Mouse (Mus musculus) common myeloid progenitor, adult 5-6 weeks (primary cell): ENCODE measurements around the gene Kat8. TPM values are rescaled to one million over a fixed set of nuclear protein-coding genes. Genes with fewer than 3 reads are reported as not detected.
"Not testable (repeated sequence)": the region's sequence is repeated elsewhere in the genome, so short reads cannot be mapped to it uniquely, and the experiment has no call there.

Source experiments
- ATAC-seq: replicated peaks from 2 replicates; pipeline ENCODE4 v1.8.0; 2016; ENCODE audit warnings: low read depth, mild to moderate bottlenecking, moderate TSS enrichment, inconsistent platforms; ENCODE audit not compliant: poor library complexity, severe bottlenecking
- total RNA-seq: library from RNA; stranded (forward); fragments of 200-1000, 187-1606 nt; gene quantifications from 2 replicates; pipeline ENCODE4 v1.2.3, GENCODE M21; 2017

Gene Kat8
- total RNA-seq, 1 experiment from 2014 or later, result 36.0 TPM

DNA sequence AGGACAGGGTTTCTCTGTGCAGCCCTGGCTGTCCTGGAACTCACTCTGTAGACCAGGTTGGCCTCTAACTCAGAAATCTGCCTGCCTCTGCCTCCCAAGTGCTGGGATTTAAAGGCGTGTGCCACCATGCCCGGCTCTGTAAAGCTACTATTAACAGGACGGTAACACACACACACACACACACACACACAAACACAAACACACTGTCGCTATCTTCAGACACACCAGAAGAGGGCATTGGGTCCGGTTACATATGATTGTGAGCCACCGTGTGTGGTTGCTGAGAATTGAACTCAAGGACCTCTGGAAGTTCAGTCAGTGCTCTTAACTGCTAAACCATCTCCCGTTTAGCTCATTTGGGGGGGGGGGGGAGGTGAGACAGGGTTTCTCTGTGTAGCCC, 16.4 kb upstream of the Kat8 start:
- ATAC-seq, result not testable (repeated sequence)

DNA sequence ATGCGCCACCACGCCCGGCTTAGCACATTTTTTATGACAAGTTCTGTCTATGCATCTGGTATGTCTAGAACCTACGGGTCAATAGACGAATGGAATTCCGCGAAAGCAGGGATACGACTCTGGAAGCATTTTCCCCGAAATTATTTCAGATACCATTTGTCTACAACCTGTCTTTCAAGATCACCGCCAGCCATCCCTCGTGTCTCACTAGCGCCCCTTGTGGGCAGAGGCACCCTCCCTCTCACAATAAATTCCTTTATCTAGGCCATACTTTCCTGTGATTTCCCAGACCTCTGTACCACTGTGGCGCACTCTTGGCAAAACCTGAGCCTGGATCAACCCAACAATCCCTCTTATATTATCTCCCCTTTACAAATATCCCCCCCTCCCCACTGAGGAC, 15.9 kb upstream of the Kat8 start:
- no peak for ATAC-seq

- ATAC-seq, result no peak
These were observed 14.8 kb upstream of the Kat8 start for GRCm38 (mm10) chr7:127897542-127897941.

DNA sequence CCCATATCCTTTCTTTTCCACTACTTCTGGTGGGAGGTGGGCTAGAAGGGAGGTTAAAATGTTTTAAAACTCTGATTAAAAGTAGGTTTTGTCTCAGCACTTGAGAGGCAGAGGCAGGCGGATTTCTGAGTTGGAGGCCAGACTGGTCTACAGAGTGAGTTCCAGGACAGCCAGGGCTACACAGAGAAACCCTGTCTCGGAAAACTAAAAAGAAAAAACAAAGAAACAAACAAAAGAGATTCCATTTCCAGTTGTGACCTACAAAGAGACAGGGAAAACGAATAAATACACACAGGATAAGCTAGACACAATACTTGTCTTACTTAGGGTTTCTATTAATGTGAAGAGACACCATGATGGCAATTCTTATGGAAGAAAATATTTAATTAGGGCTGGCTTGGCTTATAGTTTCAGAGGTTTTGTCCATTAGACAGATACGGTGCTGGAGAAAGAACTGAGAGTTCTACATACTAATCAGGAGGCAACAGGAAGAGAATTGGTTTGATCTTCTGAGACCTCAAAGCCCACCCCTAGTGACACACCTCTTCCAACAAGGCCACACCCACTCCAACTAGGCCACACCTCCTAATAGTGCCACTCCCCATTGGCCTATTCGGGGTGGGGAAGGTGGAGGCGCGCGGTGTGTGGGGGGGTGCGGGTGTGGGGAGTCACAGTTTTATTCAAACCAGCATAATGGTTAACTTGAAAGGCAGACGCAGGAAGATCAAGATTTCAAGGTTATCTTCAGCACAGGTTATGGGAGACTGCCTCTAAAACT, 13.9 kb upstream of the Kat8 start:
- ATAC-seq, result no peak

DNA sequence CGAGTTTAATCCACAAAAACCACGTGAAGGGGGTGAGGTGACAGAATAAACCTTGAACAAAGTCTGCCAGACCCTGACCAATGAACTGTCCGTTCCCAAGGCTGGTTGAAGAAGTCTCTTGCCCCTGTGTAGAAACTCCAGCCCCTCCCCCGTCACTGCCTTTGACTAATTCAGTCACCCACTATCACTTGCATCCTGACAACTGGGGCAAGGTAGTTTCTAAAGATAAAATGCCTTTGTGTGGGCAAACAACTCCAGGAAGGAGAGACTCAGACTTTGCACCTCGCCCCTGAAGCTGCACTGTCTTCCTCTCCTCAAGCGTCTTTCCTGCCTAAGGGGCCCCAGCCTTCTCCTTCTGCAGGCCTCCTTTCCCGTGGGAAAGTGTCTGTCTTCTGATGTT, 12.3 kb upstream of the Kat8 start:
- ATAC-seq, result no peak

GRCm38 (mm10) chr7:127901772-127902171, 10.5 kb upstream of the Kat8 start:
- no peak for ATAC-seq

GRCm38 (mm10) chr7:127903971-127904796, 8.1 kb upstream of the Kat8 start, which contains the start of gene Bckdk:
TSS of gene Bckdk (plus strand) at chr7:127904082.
- ATAC-seq, result peak; percentile 89

- no peak for ATAC-seq
These were observed 4.4 kb upstream of the Kat8 start for GRCm38 (mm10) chr7:127907939-127908338.

DNA sequence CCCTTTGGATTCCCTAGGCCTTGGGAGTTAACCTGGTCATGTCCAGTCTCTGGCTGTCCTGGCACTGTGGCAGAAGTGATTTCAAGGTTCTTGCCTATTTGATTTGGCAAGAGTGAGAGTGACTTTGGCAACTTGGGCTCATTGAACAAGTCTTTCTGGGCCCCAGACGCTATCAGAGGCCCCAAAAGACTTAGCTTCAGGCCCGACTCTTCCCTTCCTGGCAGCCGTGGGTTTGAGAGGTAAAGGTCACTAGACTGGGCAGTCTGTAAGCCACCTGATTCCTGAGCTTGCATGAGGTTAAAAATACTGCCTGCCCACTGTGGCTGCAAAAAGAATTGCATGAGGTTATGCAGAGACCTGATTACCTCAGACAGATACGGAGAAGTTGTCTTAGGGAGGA, 3.7 kb upstream of the Kat8 start:
- no peak for ATAC-seq

DNA sequence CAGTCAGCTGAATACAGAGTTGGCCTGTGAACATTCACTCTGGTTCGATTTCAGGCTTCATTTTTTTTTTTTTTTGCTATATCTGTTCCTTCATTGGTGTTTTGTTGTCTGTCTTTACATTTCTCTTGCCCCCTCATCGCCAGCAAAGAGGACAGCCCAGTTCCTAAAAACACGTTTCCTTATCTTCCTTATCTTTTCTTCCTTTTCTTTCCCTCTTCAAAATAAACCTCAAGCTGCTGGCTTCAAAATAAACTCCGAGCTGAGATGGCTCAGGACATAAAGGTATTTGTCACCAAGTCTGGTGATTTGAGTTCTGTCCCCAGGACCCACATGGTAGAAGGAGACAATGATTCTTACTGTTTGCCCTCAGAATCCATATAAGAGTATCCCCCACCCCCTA, 622 bp downstream of the Kat8 start:
- no peak for ATAC-seq

DNA sequence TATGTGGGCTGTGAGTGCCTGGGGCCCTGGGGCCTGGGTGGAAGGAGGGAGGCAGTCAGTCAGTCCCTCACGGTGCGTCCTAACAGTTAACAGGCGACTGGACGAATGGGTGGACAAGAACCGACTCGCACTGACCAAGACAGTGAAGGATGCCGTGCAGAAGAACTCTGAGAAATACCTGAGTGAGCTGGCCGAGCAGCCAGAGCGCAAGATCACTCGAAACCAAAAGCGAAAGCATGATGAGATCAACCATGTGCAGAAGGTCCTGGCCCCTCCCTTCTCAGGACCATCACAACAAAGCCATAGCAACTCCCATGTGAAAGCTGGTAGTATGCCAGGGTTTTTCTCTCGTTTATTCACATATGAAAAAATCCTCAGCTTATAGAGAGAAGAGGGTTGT, 3.0 kb downstream of the Kat8 start:
- no peak for ATAC-seq

- ATAC-seq, result no peak
These were observed 5.9 kb downstream of the Kat8 start for GRCm38 (mm10) chr7:127918203-127918602.

GRCm38 (mm10) chr7:127919290-127919689, 7.0 kb downstream of the Kat8 start:
- peak; percentile 35 for ATAC-seq

- no peak for ATAC-seq
These were observed 9.2 kb downstream of the Kat8 start for GRCm38 (mm10) chr7:127921516-127921915.

DNA sequence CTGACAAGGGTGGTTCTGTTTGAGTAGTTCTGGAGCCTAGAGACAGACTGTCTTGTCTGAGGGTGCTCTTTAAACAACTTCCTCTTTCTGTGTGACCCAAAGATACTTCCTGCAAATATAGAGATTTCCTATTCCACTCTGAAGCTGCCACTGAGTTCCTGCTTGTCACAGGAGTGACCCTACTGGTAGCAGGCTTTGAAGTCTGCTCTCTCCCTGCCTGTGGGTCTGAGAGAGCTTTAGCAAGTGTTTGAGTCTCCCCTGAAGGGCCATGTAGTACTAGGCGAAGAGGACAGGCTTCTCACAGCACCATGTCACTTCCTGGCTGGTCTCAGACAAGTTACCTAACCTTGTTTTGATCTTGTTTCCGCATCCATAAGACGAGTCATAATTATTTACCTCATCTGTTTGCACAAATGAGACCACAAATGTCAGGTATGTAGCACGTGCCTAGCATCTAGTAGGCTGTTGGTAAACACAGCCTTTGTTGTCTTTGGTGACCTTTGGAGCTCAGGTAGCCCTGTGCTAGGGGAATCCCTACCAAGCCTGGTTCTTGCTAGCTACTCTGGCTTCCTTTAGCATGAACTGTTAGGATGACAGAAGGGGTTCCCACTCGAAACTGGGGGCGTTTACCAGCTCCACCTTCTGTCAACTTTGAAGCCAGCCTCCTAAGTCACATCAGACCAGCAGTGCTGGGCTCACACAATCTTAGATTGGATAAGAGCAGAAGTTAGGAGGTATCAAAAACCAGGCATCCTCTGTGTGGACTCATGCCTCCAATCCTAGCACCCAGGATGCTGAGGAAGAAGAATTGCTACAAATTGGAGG, 10.3 kb downstream of the Kat8 start:
- ATAC-seq, result peak; percentile 73

DNA sequence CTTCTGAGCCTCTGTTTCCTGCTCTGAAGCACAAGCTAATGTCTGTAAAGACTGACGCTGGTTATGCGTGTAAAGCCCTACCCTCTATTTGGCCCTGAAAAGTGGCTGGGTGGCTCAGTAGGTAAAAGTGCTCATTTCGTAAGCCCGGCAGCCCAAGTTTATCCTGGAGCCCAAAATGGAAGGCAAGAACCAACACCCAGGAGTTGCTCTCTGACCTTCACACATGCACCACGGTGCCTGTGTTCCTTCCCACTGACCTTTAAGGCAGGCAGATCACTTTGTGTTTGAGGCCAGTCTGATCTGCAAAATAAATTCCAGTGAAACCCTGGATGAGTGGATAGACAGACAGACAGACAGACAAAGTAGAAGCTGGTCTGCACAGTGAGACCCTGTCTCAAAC, 11.4 kb downstream of the Kat8 start:
- no peak for ATAC-seq

DNA sequence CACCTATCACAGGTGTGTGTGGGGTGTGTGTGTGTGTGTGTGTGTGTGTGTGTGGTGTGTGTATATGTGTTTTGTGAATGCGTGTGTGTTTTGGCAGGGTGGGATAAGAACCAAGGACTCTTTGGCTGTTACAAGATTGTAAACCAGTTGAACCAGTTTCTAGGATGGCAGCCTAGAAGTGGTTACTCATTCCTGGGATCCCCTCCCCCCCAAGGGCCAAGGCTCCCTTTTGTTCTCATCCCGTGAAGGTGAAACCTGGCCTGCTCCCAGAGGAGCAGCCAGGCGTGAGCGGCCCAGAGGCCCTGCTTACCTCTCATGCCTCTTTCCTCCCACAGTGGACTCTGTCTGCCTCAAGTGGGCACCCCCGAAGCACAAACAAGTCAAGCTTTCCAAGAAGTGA, 12.9 kb downstream of the Kat8 start:
- ATAC-seq, result no peak

- no peak for ATAC-seq
These were observed 13.8 kb downstream of the Kat8 start for GRCm38 (mm10) chr7:127926066-127926465.

DNA sequence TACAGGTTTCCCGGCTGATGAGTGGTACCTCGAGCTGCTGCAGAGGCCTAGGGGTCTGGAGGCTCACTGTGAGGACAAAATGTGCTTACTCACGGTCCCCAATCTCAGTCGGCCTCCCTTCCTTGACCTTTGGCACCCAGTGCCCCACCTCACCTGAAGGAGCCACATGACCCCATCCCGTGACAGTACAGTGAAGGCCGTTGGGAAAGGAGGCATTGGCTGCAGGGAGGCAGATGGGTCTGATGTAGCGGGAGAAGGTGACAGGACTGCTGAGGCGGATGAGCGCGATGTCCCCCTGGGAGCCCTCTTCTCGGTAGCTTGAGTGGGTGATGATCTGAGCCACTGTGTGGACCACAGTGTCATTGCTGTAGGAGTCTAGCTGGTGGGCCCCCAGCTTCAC, 14.5 kb downstream of the Kat8 start:
- ATAC-seq, result no peak

GRCm38 (mm10) chr7:127927726-127928125, 15.4 kb downstream of the Kat8 start:
- ATAC-seq, result no peak

GRCm38 (mm10) chr7:127928596-127928995, 16.3 kb downstream of the Kat8 start:
- ATAC-seq, result no peak
